Mouse (Mus musculus) CH12.LX (cell line): ENCODE results near the gene Gm48551. TPM values are rescaled to one million over a fixed set of nuclear protein-coding genes. Genes with fewer than 3 reads are reported as not detected.

Experiments used
- DNase-seq: peaks from one replicate; pipeline ENCODE4 v3.0.0-alpha.2; 2013; ENCODE audit errors: extremely low read depth
- H3K27ac ChIP-seq: 2 replicates; pipeline ENCODE4 v1.5.1; 2012; ENCODE audit warnings: low read depth, mild to moderate bottlenecking, control low read depth, moderate library complexity; ENCODE audit not compliant: insufficient read depth
- H3K27me3 ChIP-seq: replicated peaks from 2 replicates; pipeline ENCODE3; 2012; ENCODE audit warnings: inconsistent platforms
- H3K36me3 ChIP-seq, 2 experiments: replicated peaks in 1 of 2; 2 replicates each; pipeline versions ENCODE3 to v1.6.1; 2012; ENCODE audit warnings: inconsistent platforms in 1 of 2, low read length in 1 of 2, mild to moderate bottlenecking in 1 of 2, mixed read lengths in 1 of 2, moderate library complexity in 1 of 2; ENCODE audit not compliant: control insufficient read depth in 1 of 2, insufficient read depth in 1 of 2
- H3K4me1 ChIP-seq, 2 experiments: 2 replicates each; pipeline ENCODE4 v1.6.1; 2012; ENCODE audit warnings: inconsistent platforms in 1 of 2, moderate library complexity in 1 of 2; ENCODE audit not compliant: insufficient read depth in 2 of 2, control insufficient read depth in 1 of 2
- H3K4me2 ChIP-seq: 2 replicates; pipeline ENCODE4 v1.6.1; 2012; ENCODE audit warnings: low read depth, mild to moderate bottlenecking, control low read depth; ENCODE audit not compliant: poor library complexity, insufficient read depth, severe bottlenecking
- H3K4me3 ChIP-seq, 3 experiments: fragments of 150-350 bp in 1 of 3; sonication (generic) in 1 of 3; replicated peaks in 1 of 3; 2 replicates each; pipeline versions ENCODE3 to v1.5.1; 2011 to 2012; ENCODE audit warnings: low read depth in 2 of 3, low read length in 2 of 3, mild to moderate bottlenecking in 2 of 3, moderate library complexity in 2 of 3, control low read depth in 1 of 3, improper control_type of control experiment in 1 of 3, inconsistent platforms in 1 of 3, mixed read lengths in 1 of 3; ENCODE audit not compliant: poor library complexity in 1 of 3
- H3K79me2 ChIP-seq: replicated peaks from 2 replicates; pipeline ENCODE4 v1.6.1; 2012; ENCODE audit warnings: mild to moderate bottlenecking, moderate library complexity; ENCODE audit not compliant: control insufficient read depth, poor library complexity, insufficient read depth, severe bottlenecking; ENCODE audit errors: extremely low read depth
- H3K9ac ChIP-seq: 2 replicates; pipeline ENCODE4 v1.6.1; 2012; ENCODE audit warnings: low read depth, mild to moderate bottlenecking, control low read depth, moderate library complexity; ENCODE audit not compliant: insufficient read depth
- H3K9me3 ChIP-seq: replicated peaks from 2 replicates; pipeline ENCODE3; 2012; ENCODE audit warnings: low read length, inconsistent platforms, mixed read lengths
- BHLHE40 ChIP-seq: IDR thresholded peaks from 2 replicates; pipeline ENCODE4 v1.6.1; 2011; ENCODE audit warnings: mild to moderate bottlenecking, low read depth, low read length, improper control_type of control experiment
- CHD1 ChIP-seq: IDR thresholded peaks from 2 replicates; pipeline ENCODE4 v1.6.1; 2012; ENCODE audit warnings: low read depth, low read length, improper control_type of control experiment, inconsistent platforms
- CTCF ChIP-seq, 2 experiments: IDR thresholded peaks in 1 of 2; conservative IDR thresholded peaks in 1 of 2; 2 replicates each; pipeline ENCODE4 v1.5.1; 2011 to 2012; ENCODE audit warnings: low read depth in 2 of 2, low read length in 2 of 2, improper control_type of control experiment in 1 of 2, inconsistent platforms in 1 of 2, mild to moderate bottlenecking in 1 of 2, moderate library complexity in 1 of 2
- E2F4 ChIP-seq: IDR thresholded peaks from 2 replicates; pipeline ENCODE4 v1.6.1; 2011; ENCODE audit warnings: low read depth, low read length, improper control_type of control experiment; ENCODE audit not compliant: insufficient replicate concordance
- ELF1 ChIP-seq: IDR thresholded peaks from 2 replicates; pipeline ENCODE4 v1.6.1; 2014; ENCODE audit warnings: low read depth, mild to moderate bottlenecking, inconsistent platforms, low read length, improper control_type of control experiment
- EP300 ChIP-seq: IDR thresholded peaks from 2 replicates; pipeline ENCODE4 v1.6.1; 2011; ENCODE audit warnings: low read length, improper control_type of control experiment
- ETS1 ChIP-seq: conservative IDR thresholded peaks from 2 replicates; pipeline ENCODE4 v1.6.1; 2012; ENCODE audit warnings: low read depth, mild to moderate bottlenecking, inconsistent platforms, low read length, improper control_type of control experiment, moderate library complexity
- GABPA ChIP-seq: IDR thresholded peaks from 2 replicates; pipeline ENCODE4 v1.6.1; 2012; ENCODE audit warnings: low read depth, low read length, improper control_type of control experiment, inconsistent platforms; ENCODE audit not compliant: insufficient replicate concordance
- HCFC1 ChIP-seq: IDR thresholded peaks from 2 replicates; pipeline ENCODE4 v1.6.1; 2012; ENCODE audit warnings: low read depth, mild to moderate bottlenecking, inconsistent platforms, low read length, improper control_type of control experiment
- JUN ChIP-seq: IDR thresholded peaks from 2 replicates; pipeline ENCODE4 v1.6.1; 2011; ENCODE audit warnings: low read depth, mild to moderate bottlenecking, low read length, improper control_type of control experiment, moderate library complexity; ENCODE audit not compliant: insufficient read depth
- JUND ChIP-seq: conservative IDR thresholded peaks from 2 replicates; pipeline ENCODE4 v1.6.1; 2011; ENCODE audit warnings: low read depth, low read length, improper control_type of control experiment
- MAFK ChIP-seq: IDR thresholded peaks from 2 replicates; pipeline ENCODE4 v1.6.1; 2011; ENCODE audit warnings: low read length, improper control_type of control experiment; ENCODE audit not compliant: insufficient replicate concordance
- MAZ ChIP-seq: IDR thresholded peaks from 2 replicates; pipeline ENCODE4 v1.6.1; 2012; ENCODE audit warnings: low read depth, mild to moderate bottlenecking, inconsistent platforms, low read length, improper control_type of control experiment, moderate library complexity
- MEF2A ChIP-seq: IDR thresholded peaks from 2 replicates; pipeline ENCODE4 v1.6.1; 2014; ENCODE audit warnings: low read depth, mild to moderate bottlenecking, inconsistent platforms, low read length, improper control_type of control experiment, borderline replicate concordance
- MYC ChIP-seq: IDR thresholded peaks from 2 replicates; pipeline ENCODE4 v1.6.1; 2011; ENCODE audit warnings: low read depth, mild to moderate bottlenecking, improper control_type of control experiment, low read length
- NELFE ChIP-seq: IDR thresholded peaks from 2 replicates; pipeline ENCODE4 v1.6.1; 2011; ENCODE audit warnings: low read depth, low read length, improper control_type of control experiment
- NRF1 ChIP-seq: IDR thresholded peaks from 2 replicates; pipeline ENCODE4 v1.6.1; 2014; ENCODE audit warnings: low read depth, mild to moderate bottlenecking, inconsistent platforms, low read length, improper control_type of control experiment, moderate library complexity
- PAX5 ChIP-seq: IDR thresholded peaks from 2 replicates; pipeline ENCODE4 v1.6.1; 2012; ENCODE audit warnings: low read length, inconsistent platforms, mixed read lengths
- POLR2A ChIP-seq: IDR thresholded peaks from 2 replicates; pipeline ENCODE4 v1.6.1; 2011; ENCODE audit warnings: low read depth, mild to moderate bottlenecking, improper control_type of control experiment, low read length
- RCOR1 ChIP-seq: conservative IDR thresholded peaks from 2 replicates; pipeline ENCODE4 v1.6.1; 2012; ENCODE audit warnings: low read depth, mild to moderate bottlenecking, inconsistent platforms, low read length, improper control_type of control experiment
- SIN3A ChIP-seq: IDR thresholded peaks from 2 replicates; pipeline ENCODE4 v1.6.1; 2012; ENCODE audit warnings: low read length, improper control_type of control experiment, inconsistent platforms
- SMC3 ChIP-seq: IDR thresholded peaks from 2 replicates; pipeline ENCODE4 v1.6.1; 2011; ENCODE audit warnings: low read depth, low read length, improper control_type of control experiment
- TBP ChIP-seq: conservative IDR thresholded peaks from 2 replicates; pipeline ENCODE4 v1.6.1; 2011; ENCODE audit warnings: low read depth, low read length, improper control_type of control experiment
- TCF12 ChIP-seq: IDR thresholded peaks from 2 replicates; pipeline ENCODE4 v1.6.1; 2014; ENCODE audit warnings: low read depth, mild to moderate bottlenecking, inconsistent platforms, low read length, improper control_type of control experiment
- USF1 ChIP-seq: IDR thresholded peaks from 2 replicates; pipeline ENCODE4 v1.6.1; 2014; ENCODE audit warnings: low read depth, mild to moderate bottlenecking, inconsistent platforms, low read length, improper control_type of control experiment
- USF2 ChIP-seq: conservative IDR thresholded peaks from 2 replicates; pipeline ENCODE4 v1.6.1; 2011; ENCODE audit warnings: low read depth, low read length, improper control_type of control experiment
- ZC3H11A ChIP-seq: IDR thresholded peaks from 2 replicates; pipeline ENCODE4 v1.6.1; 2012; ENCODE audit warnings: low read depth, mild to moderate bottlenecking, inconsistent platforms, low read length, improper control_type of control experiment
- ZKSCAN1 ChIP-seq: IDR thresholded peaks from 2 replicates; pipeline ENCODE4 v1.6.1; 2012; ENCODE audit warnings: low read depth, inconsistent platforms, low read length, improper control_type of control experiment, borderline replicate concordance
- ZMIZ1 ChIP-seq: IDR thresholded peaks from 2 replicates; pipeline ENCODE4 v1.6.1; 2012; ENCODE audit warnings: low read depth, mild to moderate bottlenecking, inconsistent platforms, low read length, improper control_type of control experiment
- ZNF384 ChIP-seq: IDR thresholded peaks from 2 replicates; pipeline ENCODE4 v1.6.1; 2012; ENCODE audit warnings: low read depth, low read length, improper control_type of control experiment, inconsistent platforms
- dilution Hi-C: fragments of 300-500 bp; cut with MboI; formaldehyde crosslinking; loops from 2 replicates; pipeline ENCODE4 v1.14.3; 2020; ENCODE audit warnings: low sequenced_read_pairs; ENCODE audit not compliant: extremely low pct_unique_long_range_greater_than_20kb, extremely low pct_ligation_motif_present
- in situ Hi-C: fragments of 300-500 bp; cut with MboI; formaldehyde crosslinking; loops from 3 replicates; pipeline ENCODE4 v1.14.3; 2019; ENCODE audit warnings: low sequenced_read_pairs, low pct_ligation_motif_present, low pct_unique_long_range_greater_than_20kb, mixed read lengths
- polyA plus RNA-seq: library from polyadenylated mRNA; unstranded; fragments of >175 nt; gene quantifications from 2 replicates; pipeline ENCODE4 v1.2.1, GENCODE M21; 2012; ENCODE audit warnings: low read depth; ENCODE audit not compliant: insufficient read length
- total RNA-seq, 2 experiments: library from RNA; depleted of rRNA; stranded (reverse); fragments of 300-350 nt in 1 of 2; fragments of >200 nt in 1 of 2; gene quantifications; 2 replicates each; pipeline ENCODE4 v1.2.3; 2012 to 2014

The Gm48551 gene
- total and polyA plus RNA-seq, 3 experiments, result 1.0 to 3.4 (median 1.2) TPM

DNA sequence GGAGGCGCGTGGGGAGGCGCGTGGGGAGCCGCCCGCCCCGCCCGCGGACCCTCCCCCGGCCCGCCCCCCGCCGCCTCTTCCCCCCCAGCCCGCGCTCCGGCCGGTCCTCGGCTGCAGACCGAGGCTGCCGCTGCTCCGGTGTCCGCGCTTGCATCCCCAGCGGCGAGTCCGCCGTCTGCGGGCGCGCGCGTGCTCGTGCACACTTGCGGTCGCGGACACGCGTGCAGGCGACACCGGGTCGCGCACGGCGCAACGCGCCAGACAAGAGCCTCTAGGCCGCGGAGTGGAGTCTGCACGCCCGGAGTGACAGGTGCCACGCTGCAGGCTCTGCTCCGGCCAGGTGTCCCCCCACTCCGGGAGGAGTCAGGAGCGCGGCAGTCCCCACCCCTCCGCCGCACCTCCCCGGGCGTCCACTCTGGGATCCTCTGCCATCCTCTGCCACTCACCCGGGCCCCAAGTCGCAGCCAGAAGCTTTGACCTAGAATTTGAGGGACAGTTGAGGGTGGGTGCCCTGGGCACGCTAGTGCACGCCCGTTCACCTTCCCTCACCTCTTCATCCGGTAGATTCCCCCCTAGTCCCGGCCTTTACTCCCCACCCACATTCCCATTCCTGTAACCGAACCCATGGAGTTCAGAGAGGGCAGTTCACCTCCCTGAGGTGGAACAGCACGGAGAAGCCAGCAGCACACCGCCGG is 46.7 kb downstream of the Gm48551 start:
- H3K9ac ChIP-seq, result peak overlapping the region; percentile 94
- H3K36me3 ChIP-seq, result no peaks in the 10 kb centered on the region
- dilution Hi-C loops, result no loop called here
- no peaks in the 10 kb centered on the region for H3K9me3 ChIP-seq
- in situ Hi-C loops, result no loop called here
- H3K27ac ChIP-seq, result peak overlapping the region; percentile 95
- DNase-seq, result no peak
- peak overlapping the region; percentile 58 to 74 (median 64) for H3K4me3 ChIP-seq
- peak overlapping the region; percentile 73 for H3K4me2 ChIP-seq
- H3K27me3 ChIP-seq, result peaks cover 34% of the 10 kb centered on the region
- TF ChIP-seq BHLHE40 (peak; percentile 48; the same call in 1 of the 2 replicates), USF1 (no peak)
- H3K4me1 ChIP-seq, result peaks cover 36 to 64% of the 10 kb centered on the region in 2 experiments
- peaks cover 7% of the 10 kb centered on the region for H3K79me2 ChIP-seq

DNA sequence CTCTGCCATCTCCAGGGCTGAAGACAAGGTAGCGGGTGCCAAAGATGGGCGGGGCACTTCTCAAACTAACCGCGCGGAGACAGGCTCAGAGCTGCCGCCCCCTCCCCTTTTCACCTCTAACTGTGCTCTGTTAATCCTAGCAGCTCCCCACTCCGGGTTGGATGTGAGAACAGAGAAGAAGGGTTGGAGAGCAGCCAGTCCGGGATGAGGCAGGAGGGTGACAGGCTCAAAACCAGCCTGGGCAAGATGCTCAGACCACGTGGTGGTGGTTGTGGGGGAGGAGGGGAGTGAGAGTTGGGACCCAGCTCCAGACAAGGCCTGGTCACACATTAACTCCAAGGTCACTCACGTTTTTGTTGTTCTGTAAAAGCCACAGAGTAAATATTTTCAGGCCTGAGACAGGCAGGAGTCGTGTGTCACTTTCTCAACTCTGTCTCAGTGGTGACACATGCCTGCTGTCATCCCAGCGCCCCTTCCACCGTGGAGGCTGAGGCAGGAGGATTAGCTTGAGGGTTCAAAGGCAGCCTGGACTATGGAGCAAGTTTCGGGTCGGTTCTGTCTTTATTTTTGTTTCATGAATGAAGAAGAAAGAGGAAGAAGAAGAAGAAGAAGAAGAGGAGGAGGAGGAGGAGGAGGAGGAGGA is 47.4 kb downstream of the Gm48551 start:
- Histone ChIP-seq H3K79me2 (peaks cover 1% of the 10 kb centered on the region), H3K27ac (no peak overlapping the region; the same call in 1 of the 2 replicates), H3K27me3 (peaks cover 30% of the 10 kb centered on the region), H3K9me3 (no peaks in the 10 kb centered on the region), H3K9ac (peak overlapping the region; percentile 94; the same call in 1 of the 2 replicates), H3K4me1 (peaks cover 36 to 64% of the 10 kb centered on the region in 2 experiments), H3K4me2 (peak overlapping the region; percentile 73; the same call in 1 of the 2 replicates), H3K36me3 (no peaks in the 10 kb centered on the region), H3K4me3 (peak overlapping the region in 1 of 3 experiments; percentile 74)
- in situ Hi-C loops (no loop called here), dilution Hi-C loops (no loop called here)
- DNase-seq, result no peak
- no peak for TF ChIP-seq SIN3A
- TF ChIP-seq ZKSCAN1, result no peak
- no peak for TF ChIP-seq PAX5
- peak; percentile 48; the same call in 1 of the 2 replicates for TF ChIP-seq MYC
- no peak for TF ChIP-seq EP300
- TF ChIP-seq POLR2A, result no peak
- TF ChIP-seq TBP, result no peak
- TF ChIP-seq JUN, result no peak
- TF ChIP-seq BHLHE40, result peak; percentile 27; the same call in 1 of the 2 replicates
- TF ChIP-seq USF1, result peak; percentile 32
- TF ChIP-seq ZNF384, result no peak
- TF ChIP-seq MAFK, result no peak
- no peak for TF ChIP-seq HCFC1
- no peak for TF ChIP-seq E2F4
- TF ChIP-seq MAZ, result no peak
- no peak for TF ChIP-seq USF2
- TF ChIP-seq RCOR1, result no peak
- TF ChIP-seq JUND, result no peak
- TF ChIP-seq ELF1, result no peak
- TF ChIP-seq TCF12, result no peak
- no peak for TF ChIP-seq ZC3H11A
- TF ChIP-seq NELFE, result no peak
- TF ChIP-seq MEF2A, result no peak
- no peak for TF ChIP-seq ETS1
- TF ChIP-seq NRF1, result no peak
- TF ChIP-seq ZMIZ1, result no peak
- TF ChIP-seq GABPA, result no peak
- TF ChIP-seq CTCF (conservative IDR thresholded peaks at IDR 0.05 in 1 of 2, IDR thresholded peaks at IDR 0.05 in 1 of 2; ENCODE audit: low read depth in 2 of 2, low read length in 2 of 2), result no peak
- TF ChIP-seq CHD1, result no peak
- no peak for TF ChIP-seq SMC3
